Mouse (Mus musculus) layer of hippocampus, adult 9-11 months (tissue): ENCODE measurements at regions not wholly inside any gene's neighbourhood (a gene's known extent, or its start where the extent isn't known, plus 50 kb on each side); places are given as distances from the start of the nearest gene placed in this dataset.

ENCODE experiments used
- DNase-seq: peaks from one replicate; pipeline ENCODE4 v3.0.0; 2022

DNA sequence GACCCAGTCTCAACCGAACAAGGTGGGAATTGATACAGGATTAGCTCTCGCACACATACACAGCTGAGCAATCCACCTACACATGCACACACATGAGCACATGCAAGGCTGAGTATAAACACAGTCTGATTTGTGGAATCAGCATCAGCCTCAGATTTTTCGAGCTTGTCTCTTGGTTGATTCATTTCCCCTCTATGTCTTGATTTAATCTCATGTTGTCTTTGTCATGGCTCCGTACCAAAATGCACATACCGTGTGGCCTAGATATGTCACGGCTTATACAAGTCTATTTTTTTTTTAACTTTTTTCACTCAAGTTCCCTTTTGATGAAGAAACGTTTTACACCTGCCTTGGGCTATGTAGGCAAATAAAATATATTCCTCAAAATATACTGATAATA, 88.6 kb upstream of the Mycn start:
- no peak for DNase-seq

DNA sequence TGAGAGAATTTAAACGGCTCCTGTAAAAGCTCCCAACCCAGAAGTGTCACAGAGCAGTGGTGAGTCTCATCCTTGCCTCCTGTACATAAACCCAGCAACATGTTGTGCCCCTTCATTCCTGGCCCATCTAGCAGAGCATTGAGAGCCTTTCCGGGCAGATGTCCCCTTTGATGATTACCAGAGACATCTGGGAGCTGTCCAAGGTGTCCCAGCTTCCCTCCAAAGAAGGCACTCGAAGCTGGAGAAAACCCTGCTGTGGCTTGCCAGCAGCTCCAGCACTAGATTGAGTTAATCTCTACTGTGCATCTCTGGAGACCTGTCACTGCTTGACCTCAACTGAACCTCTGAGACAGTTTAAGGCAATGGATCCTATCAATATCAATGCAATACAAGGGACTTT, 86.4 kb upstream of the Mycn start:
- no peak for DNase-seq

DNA sequence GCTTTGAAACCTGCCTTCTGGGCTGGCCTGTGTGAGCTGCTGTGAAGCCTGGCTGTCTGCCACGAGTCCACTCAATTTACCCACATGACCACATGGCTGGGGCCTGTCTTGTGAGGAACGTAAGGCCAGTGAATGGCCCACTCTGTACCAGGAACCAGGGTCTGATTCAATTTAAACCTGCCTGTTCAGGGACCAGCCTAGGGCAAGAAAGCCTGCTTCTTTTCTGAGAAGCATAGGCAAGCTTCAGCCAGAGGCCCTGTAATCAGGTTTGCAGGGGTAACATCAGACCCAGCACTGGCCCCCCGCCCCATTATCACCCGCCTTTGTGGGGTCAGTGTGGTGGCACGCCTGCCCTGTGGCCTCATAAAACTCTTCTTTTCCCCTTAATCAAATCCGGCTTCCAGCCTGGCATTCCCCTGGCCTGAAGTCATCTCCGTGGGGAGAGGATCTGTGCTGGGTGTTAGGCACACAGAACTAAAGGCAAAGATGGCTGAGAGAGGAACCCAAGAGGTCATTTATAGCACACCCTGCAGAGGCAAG, 84.4 kb upstream of the Mycn start:
- no peak for DNase-seq

DNA sequence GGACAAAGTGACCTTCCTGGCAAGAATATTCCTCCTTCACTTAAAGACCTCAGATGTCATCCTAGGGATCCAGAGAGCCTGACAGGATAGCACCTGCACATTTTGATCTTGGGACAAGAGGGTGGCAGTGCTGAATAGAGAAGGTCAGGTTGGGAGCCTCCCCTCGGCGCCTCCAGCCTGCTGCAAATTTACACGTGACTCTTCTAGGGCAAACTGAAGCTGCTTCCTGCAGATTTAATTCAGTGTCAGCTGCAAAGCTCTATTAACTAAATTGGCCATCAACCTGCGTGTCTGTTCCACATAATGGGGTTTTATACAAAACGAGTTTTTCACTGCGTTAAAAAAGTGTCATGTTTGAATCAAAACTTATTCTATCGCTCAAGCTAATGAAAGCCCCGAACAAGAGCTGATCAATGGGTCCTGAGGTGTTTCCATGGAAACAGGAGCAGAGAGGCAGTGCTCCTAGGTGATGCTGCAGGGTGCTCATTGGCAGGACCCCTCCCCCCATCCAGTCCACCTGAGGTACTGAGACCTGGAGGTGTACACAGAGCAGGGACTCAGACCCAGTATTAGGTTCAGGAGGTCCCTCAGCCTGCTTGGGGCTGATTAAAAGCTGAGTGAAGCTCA, 82.6 kb upstream of the Mycn start:
- DNase-seq, result no peak

DNA sequence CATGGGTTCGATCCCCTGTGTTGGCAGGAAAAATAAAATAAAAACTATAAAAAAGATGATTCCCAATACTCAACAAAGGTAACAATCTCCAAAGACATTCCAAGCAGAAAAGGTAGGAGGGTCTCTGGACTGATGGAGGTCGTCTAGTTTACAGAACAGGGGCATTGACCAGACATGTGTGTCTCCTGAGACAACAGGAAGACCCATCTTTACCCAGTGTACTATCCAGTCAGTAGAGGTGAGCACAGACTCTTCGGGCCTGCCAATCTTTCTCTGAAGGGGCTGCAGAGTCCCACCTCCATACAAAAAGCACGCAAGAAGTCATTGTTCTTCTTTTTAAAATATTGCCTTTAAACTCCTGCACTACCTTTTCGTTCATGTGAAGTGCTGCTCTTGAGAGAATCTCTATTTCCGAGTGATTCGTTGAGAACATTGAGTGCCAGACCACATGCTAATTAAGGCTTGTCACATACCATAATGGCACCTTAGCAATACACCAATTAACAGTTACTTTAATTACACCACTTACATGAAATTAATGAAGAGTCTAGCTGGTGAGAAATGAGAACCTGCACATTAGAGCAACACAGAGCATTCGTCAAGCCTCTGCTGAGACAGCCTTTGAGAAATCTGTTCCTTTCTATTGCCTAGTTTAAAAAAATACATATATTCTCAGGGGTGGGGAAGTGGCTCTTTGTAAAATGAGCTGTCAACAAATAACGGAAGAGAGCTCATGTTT, 69.5 kb upstream of the Mycn start:
- DNase-seq, result no peak

DNA sequence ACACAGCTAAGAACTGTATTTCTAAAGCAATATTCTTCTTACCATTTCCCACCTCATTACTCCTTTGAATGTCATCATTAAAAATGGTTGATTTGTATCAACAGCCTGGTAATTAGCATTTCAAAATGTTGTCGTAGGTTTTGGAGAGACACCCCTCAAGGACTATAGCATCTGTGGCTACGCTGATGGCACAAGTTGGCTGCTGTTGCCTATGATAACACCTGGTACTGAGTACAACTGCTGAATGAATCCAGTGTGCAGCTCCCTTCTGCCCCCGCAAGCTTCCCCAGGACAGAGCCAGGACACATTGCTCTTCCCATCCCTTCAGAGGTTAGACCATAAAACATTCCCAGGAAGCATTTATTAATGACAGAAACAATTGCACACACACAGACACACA, 68.7 kb upstream of the Mycn start:
- no peak for DNase-seq

DNA sequence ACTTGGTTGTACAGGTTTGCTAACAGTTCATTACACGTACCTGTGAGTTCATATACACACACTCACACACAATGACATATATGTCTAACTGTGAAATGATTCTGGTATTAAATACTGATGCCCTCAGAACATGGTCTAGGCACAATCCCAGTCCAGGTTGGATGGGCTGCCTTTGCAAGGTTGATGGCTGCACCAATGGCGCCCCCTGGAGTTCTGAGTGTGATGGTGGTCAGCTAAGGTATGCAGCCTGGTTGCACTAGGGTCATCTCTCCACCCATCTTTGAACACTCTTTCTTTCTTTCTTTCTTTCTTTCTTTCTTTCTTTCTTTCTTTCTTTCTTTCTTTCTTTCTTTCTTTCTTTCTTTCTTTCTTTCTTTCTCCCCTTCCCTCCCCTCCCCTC, 67.8 kb upstream of the Mycn start:
- DNase-seq, result no peak

DNA sequence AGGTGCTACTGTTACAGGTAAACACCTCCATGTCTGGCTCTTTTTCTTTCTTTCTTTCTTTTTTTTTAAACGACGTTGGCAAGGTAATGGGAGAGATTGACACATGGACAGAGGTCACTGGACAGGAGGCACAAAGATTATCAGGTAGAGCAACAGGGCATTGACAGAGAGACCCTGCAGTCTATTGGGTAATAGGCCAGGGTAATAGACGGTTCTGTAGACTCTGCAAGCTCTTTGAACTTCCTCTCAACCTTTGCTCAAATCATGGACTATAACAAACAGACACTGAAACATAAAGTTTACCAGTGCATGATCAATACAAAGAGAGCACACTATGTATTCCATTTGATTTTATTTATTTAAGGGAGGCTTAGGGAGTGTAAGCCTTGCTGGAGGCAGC, 61.0 kb upstream of the Mycn start:
- no peak for DNase-seq

DNA sequence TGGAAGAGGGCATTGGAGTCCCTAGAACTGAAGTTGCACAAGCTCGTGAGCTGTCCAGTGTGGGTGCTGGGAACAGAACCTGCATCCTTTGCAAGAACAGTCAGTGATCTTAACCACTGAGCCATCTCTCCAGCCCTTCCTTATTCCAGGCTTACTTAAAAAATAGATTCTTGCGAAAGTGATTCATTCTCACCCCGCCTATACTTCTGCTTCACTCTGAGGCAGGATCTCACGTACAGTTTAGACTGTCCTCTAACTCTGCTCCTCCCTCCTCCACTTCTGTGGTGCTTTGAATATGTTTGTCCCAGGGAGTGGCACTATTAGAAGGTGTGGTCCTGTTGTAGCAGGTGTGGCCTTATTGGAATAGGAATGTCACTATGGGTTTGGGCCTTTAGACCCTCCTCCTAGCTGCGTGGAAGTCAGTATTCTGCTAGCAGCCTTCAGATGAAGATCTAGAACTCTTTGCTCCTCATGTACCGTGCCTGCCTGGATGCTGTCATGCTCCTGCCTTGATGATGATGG, 60.4 kb upstream of the Mycn start:
- no peak for DNase-seq

DNA sequence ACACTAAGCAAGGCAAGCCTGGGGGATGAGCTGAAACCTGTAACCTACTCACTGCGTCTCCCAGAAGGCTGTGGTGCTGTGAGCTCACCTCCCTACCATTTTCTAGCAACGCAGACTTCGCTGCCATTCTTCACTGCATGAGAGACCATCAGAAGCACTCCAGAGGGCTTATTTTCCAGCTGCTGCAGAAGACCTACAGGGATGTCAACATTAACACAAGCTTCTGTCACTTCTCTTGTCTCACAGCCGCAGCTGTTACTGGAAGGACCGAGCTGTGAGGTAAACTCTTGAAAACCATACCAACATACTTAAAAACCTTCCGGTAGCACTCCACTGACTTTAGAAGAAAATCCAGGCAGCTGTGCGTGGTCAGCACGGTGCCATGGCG, 54.3 kb upstream of the Mycn start:
- DNase-seq, result no peak

DNA sequence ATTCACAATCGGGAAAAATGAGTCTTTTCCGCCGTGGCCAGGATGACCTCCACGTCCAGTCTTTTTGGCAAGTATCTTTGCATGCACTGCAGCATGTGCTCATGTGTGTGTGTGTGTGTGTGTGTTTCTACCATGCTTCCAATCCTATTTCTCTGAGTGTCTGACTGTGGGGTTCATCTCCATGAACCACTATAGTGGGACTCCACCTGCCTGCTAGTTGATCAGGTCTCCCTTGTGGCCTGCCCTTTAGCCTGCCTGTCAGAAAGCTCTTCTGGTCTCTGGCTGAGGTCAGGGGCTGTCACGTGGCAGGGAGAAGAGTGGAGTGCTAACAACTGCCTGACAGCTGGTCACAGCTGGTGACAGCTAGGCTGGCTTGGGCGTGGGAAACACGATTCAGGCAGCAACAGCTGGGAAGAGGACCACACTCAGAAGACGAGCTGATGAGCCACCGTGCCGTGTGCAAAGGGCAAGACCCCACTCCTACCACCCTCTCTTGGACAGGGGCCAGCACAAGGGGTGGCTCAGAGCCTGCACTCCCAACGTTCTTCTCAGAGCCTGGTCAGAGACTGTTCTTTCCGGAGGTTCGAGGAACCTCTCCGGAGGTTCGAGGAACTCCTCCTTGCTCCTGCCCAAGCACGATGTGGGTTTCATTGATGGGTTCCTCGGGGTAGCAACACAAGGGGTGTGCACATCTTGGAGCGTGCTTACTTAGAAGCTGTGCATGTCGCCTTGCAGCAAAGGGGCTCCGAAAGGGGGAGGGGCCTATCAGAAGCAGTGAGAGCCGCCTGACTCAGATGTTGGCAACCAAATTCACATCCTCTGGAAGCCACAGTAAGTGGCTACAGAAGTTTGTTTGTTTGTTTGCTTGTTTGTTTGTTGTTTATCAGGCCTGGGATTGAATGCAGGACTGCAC, 53.6 kb upstream of the Mycn start:
- DNase-seq, result no peak

DNA sequence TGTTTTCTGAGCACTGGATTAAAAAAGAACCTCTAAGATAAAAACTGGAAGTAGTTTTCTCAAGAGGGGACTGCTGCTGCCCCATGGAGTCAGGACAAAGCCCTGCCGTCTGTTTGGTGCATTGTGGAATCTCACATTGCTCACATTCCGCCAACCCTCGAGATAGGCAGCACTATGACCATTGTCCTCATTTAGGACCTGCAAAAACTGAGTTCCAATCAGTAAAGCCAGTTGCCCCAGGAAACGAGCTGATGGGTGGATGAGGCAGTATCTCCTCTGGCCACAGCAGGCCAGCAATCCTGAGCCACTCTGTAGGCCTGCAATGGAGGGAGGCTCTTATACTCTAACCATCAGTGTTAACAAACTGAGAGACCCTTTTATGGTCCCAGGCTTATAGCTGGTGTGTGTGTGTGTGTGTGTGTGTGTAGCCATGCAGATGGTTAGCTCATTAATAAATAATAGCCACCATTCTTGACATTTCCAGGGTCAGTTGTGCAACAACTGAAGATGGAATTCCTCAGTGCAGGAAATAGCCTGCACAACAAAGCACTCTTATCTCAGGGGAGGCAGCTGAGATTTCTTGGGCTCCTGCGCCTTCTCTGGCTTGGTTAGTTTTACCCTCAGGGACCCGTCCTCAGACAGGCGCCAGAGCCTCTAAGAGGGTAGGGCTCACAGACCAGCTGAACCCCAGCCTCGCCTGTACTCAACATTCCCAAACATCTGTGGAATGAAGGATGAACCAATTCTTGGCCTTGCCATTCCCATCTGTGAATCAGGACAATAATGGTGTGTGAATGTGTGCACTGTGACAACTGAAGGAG, 52.4 kb upstream of the Mycn start:
- no peak for DNase-seq
